Mouse (Mus musculus) myocyte (in vitro differentiated cells): ENCODE data around the gene Olfr430. TPM values are rescaled to one million over a fixed set of nuclear protein-coding genes. Genes with fewer than 3 reads are reported as not detected.
A peak's percentile ranks its signal among the peaks of the same experiment; 100 is the strongest.
"Not testable (repeated sequence)": the region's sequence is repeated elsewhere in the genome, so short reads cannot be mapped to it uniquely, and the experiment has no call there.

Source experiments
- H3K27me3 ChIP-seq: one replicate; pipeline ENCODE4 v1.6.1; 2011; ENCODE audit not compliant: control insufficient read depth, insufficient read depth, insufficient read length
- H3K36me3 ChIP-seq: one replicate; pipeline ENCODE4 v1.6.1; 2011; ENCODE audit not compliant: control insufficient read depth, insufficient read depth
- H3K4me2 ChIP-seq: one replicate; pipeline ENCODE4 v1.6.1; 2011; ENCODE audit warnings: low read depth, control low read depth
- H3K4me3 ChIP-seq: one replicate; pipeline ENCODE4 v1.5.1; 2011; ENCODE audit warnings: mild to moderate bottlenecking, control low read depth, moderate library complexity
- H3K79me2 ChIP-seq: one replicate; pipeline ENCODE4 v1.6.1; 2011; ENCODE audit not compliant: control insufficient read depth, insufficient read depth
- H3ac ChIP-seq: one replicate; pipeline ENCODE4 v1.6.1; 2011; ENCODE audit not compliant: control insufficient read depth, insufficient read length
- CEBPB ChIP-seq: IDR thresholded peaks from 2 replicates; pipeline ENCODE4 v1.6.1; 2011; ENCODE audit warnings: mild to moderate bottlenecking, moderate library complexity; ENCODE audit not compliant: poor library complexity, insufficient read depth, severe bottlenecking
- E2F4 ChIP-seq: IDR thresholded peaks from one replicate; pipeline ENCODE4 v1.6.1; 2011; ENCODE audit warnings: mild to moderate bottlenecking, control low read depth, moderate library complexity; ENCODE audit not compliant: insufficient read depth
- MAX ChIP-seq: IDR thresholded peaks from one replicate; pipeline ENCODE4 v1.6.1; 2011; ENCODE audit warnings: low read depth, mild to moderate bottlenecking, control low read depth
- MYOD1 ChIP-seq, 3 experiments: IDR thresholded peaks; one replicate each; pipeline ENCODE4 v1.6.1; 2011; ENCODE audit warnings: control low read depth in 2 of 3, low read depth in 2 of 3, mild to moderate bottlenecking in 2 of 3, moderate library complexity in 1 of 3; ENCODE audit not compliant: insufficient read length in 2 of 3, control insufficient read depth in 1 of 3
- MYOG ChIP-seq, 3 experiments: IDR thresholded peaks; one replicate each; pipeline ENCODE4 v1.6.1; 2011; ENCODE audit warnings: control low read depth in 2 of 3, low read depth in 2 of 3, mild to moderate bottlenecking in 2 of 3; ENCODE audit not compliant: insufficient read length in 2 of 3, control insufficient read depth in 1 of 3, insufficient read depth in 1 of 3
- POLR2A ChIP-seq: IDR thresholded peaks from one replicate; pipeline ENCODE4 v1.6.1; 2011; ENCODE audit warnings: low read depth, mild to moderate bottlenecking, control low read depth, moderate library complexity; ENCODE audit not compliant: insufficient read length
- POLR2AphosphoS2 ChIP-seq: IDR thresholded peaks from one replicate; pipeline ENCODE4 v1.6.1; 2011; ENCODE audit warnings: low read depth, control low read depth; ENCODE audit not compliant: insufficient read length
- REST ChIP-seq: IDR thresholded peaks from one replicate; pipeline ENCODE4 v1.6.1; 2011; ENCODE audit warnings: mild to moderate bottlenecking, control low read depth, moderate library complexity; ENCODE audit not compliant: insufficient read depth, insufficient read length
- SRF ChIP-seq: IDR thresholded peaks from one replicate; pipeline ENCODE4 v1.6.1; 2011; ENCODE audit warnings: low read depth; ENCODE audit not compliant: control insufficient read depth, insufficient read length
- TCF12 ChIP-seq: IDR thresholded peaks from one replicate; pipeline ENCODE4 v1.6.1; 2011; ENCODE audit warnings: mild to moderate bottlenecking, control low read depth; ENCODE audit not compliant: poor library complexity, insufficient read depth, severe bottlenecking
- TCF3 ChIP-seq: IDR thresholded peaks from one replicate; pipeline ENCODE4 v1.6.1; 2011; ENCODE audit warnings: low read depth, control low read depth; ENCODE audit not compliant: insufficient read length
- USF1 ChIP-seq: IDR thresholded peaks from one replicate; pipeline ENCODE4 v1.6.1; 2011; ENCODE audit warnings: low read depth, mild to moderate bottlenecking, control low read depth, moderate library complexity
- polyA plus RNA-seq: library from polyadenylated mRNA; unstranded; fragments of >200 nt; fragmentation: generic; extraction: Trizol; gene quantifications from one replicate; pipeline ENCODE4 v1.2.1, GENCODE M21; 2012; ENCODE audit warnings: missing spikeins

Olfr430 gene
- not detected for polyA plus RNA-seq

DNA sequence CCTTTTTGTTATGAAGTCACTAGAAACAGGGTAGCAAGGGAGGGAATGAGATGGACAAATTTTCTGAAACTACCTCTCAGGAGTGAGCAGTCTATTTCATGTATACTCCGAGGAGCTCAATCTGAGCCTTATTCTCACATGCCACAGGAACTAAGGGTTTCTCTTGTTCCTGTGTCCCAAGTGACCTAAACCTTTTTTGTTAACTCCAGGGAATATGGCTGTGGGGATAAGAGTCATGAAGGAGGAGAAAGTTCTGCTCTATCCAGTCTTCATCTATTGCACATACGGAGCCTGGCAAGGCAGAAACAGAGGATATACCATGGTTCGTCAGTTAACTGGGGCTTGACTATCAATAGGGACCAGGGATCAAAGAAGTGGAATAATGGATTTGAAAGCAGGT is at the start of gene Olfr430:
Gene Olfr430 (plus strand): TSS at position 301 of the 400 bp plus-strand sequence.
- no peak within 1 kb of the TSS for H3K4me3 ChIP-seq
- no peaks in the 10 kb centered on the region for H3K36me3 ChIP-seq
- no peak within 1 kb of the TSS for H3K4me2 ChIP-seq
- H3K27me3 ChIP-seq, result no peaks in the 10 kb centered on the region
- H3ac ChIP-seq, result no peak within 1 kb of the TSS
- no peaks in the 10 kb centered on the region for H3K79me2 ChIP-seq
- no peak for TF ChIP-seq CEBPB
- no peak for TF ChIP-seq POLR2AphosphoS2
- no peak for TF ChIP-seq SRF
- TF ChIP-seq USF1, result no peak
- no peak for TF ChIP-seq E2F4
- TF ChIP-seq MYOD1 (IDR thresholded peaks at IDR 0.05; ENCODE audit: control insufficient read depth in 1 of 3, insufficient read length in 2 of 3, low read depth in 2 of 3), result no peak
- no peak for TF ChIP-seq MAX

DNA sequence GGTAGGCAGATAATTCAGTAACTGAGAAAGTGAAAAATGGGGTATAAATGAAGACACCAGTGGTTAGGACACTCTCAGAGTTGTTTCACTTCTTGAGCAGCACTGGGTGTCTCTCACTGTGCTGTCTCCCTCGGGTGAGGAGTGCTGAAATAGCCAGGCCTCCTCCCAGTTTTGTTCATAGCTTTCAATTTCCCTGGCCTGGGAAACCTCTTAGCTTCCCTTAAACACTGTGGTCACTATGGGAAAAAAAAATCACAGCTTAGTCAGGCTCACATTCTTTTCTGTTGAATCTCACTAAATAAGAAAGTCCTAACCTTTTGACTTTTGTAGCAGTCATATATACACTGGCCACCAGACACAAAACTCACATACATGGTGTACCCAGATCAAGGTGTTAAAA is 34.7 kb upstream of the Olfr430 start, which contains the start of gene Ifi205:
Gene Ifi205 (minus strand): TSS at position 113 of the 400 bp plus-strand sequence.
- no peaks in the 10 kb centered on the region for H3K36me3 ChIP-seq
- peak within 1 kb of the TSS; percentile 60 for H3K4me2 ChIP-seq
- no peak within 1 kb of the TSS for H3K4me3 ChIP-seq
- no peaks in the 10 kb centered on the region for H3K79me2 ChIP-seq
- no peaks in the 10 kb centered on the region for H3K27me3 ChIP-seq
- TF ChIP-seq MAX, result no peak
- TF ChIP-seq REST, result no peak
- no peak for TF ChIP-seq CEBPB
- TF ChIP-seq TCF3, result no peak
- no peak for TF ChIP-seq TCF12
- TF ChIP-seq MYOG (IDR thresholded peaks at IDR 0.05; ENCODE audit: control insufficient read depth in 1 of 3, insufficient read depth in 1 of 3, insufficient read length in 2 of 3, low read depth in 2 of 3), result no peak
- no peak for TF ChIP-seq POLR2AphosphoS2
- TF ChIP-seq MYOD1 (IDR thresholded peaks at IDR 0.05; ENCODE audit: control insufficient read depth in 1 of 3, insufficient read length in 2 of 3, low read depth in 2 of 3), result no peak
- TF ChIP-seq SRF, result no peak
- TF ChIP-seq POLR2A, result no peak
- TF ChIP-seq E2F4, result no peak
- no peak for TF ChIP-seq USF1
- no peak within 1 kb of the TSS for H3ac ChIP-seq

DNA sequence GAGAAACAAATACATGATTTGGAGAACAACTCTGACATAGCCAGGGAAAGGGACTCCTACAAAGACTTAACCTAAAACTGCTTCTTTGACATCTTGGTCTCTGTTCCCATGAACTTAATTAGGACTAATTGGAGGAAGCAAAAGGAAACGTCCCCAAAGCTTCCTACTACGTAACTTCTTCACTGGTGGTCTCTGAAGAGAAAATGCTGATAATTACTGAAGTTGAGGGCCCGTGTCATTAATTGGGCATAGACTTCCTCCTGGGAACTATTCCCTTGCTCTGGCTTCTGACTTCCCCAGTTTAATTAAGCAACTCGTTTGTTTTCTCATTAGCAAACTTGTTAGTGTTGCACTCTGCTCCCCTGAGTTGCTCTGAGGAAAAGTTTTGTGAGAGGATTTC is 30.6 kb upstream of the Olfr430 start:
- Histone ChIP-seq H3K4me2 (no peak overlapping the region), H3K4me3 (no peak overlapping the region), H3ac (no peak overlapping the region), H3K27me3 (no peaks in the 10 kb centered on the region), H3K79me2 (no peaks in the 10 kb centered on the region), H3K36me3 (no peaks in the 10 kb centered on the region)
- TF ChIP-seq SRF (no peak), E2F4 (no peak), MYOG (IDR thresholded peaks at IDR 0.05; ENCODE audit: control insufficient read depth in 1 of 3, insufficient read depth in 1 of 3, insufficient read length in 2 of 3, low read depth in 2 of 3) (no peak), USF1 (no peak), REST (no peak), MAX (no peak), TCF3 (no peak), TCF12 (no peak), CEBPB (no peak), POLR2AphosphoS2 (no peak), POLR2A (no peak), MYOD1 (IDR thresholded peaks at IDR 0.05; ENCODE audit: control insufficient read depth in 1 of 3, insufficient read length in 2 of 3, low read depth in 2 of 3) (no peak)

DNA sequence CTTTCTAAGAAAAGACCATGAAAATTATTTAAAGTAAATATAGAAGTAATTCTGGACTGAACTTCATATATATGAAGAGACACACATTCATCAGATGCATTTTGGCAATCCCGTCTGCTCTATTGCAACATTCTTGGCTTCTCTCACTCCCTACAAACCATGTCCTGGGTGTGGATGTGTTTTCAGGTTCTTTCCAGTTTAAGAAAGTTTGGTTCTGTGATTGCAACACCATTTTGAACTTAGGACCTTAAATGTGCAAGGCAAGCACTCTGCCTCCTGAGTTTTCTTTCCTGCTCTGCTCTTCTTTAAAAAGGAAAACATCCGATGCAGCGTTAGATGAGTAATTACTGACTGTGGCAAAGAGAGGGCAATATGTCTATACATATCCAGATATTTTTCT is 27.9 kb upstream of the Olfr430 start:
- Histone ChIP-seq H3K36me3 (no peaks in the 10 kb centered on the region), H3K4me2 (no peak overlapping the region), H3K27me3 (no peaks in the 10 kb centered on the region), H3K4me3 (no peak overlapping the region), H3ac (no peak overlapping the region), H3K79me2 (no peaks in the 10 kb centered on the region)
- TF ChIP-seq TCF3 (no peak), CEBPB (0 out of 2 replicates have a peak, but pooled peaks have one; percentile 20), REST (no peak), MYOD1 (IDR thresholded peaks at IDR 0.05; ENCODE audit: control insufficient read depth in 1 of 3, insufficient read length in 2 of 3, low read depth in 2 of 3) (no peak)

DNA sequence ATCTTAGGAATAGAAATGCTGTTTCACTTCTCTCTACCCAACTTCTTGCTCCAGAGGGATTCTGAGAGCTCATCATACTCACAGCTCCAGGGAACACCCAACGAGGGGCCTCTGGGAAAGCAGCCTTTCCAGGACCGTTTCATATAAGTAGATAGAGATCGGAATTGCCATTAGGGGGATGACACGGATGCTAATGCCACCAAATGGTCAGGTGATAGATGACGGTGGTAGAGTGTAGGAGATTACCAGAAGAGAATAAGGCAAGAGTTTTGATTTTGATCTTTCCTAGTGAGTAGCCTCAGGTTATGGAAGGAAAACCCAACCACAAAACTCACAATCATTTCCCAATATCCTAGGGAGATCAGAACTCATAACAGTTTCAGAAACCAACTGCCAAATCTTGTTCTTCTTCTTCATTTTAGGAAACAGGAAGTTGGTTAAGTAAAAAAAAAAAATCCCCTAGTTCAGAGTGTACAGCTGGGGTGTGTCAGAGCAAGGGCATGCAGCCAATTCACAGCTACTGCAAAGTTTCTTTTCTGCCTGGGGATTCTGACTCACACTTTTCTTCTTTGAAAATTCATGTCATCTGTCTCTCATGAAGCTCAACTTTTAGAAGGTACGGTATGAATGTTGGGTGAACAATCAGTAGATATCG is 25.8 kb upstream of the Olfr430 start, which contains the start of gene Olfr433:
Gene Olfr433 (plus strand): TSS at position 183 of the 655 bp plus-strand sequence.
- no peaks in the 10 kb centered on the region for H3K36me3 ChIP-seq
- TF ChIP-seq MYOG (IDR thresholded peaks at IDR 0.05; ENCODE audit: control insufficient read depth in 1 of 3, insufficient read depth in 1 of 3, insufficient read length in 2 of 3, low read depth in 2 of 3), result no peak
- no peak for TF ChIP-seq POLR2AphosphoS2
- TF ChIP-seq SRF, result no peak
- no peaks in the 10 kb centered on the region for H3K79me2 ChIP-seq
- no peak within 1 kb of the TSS for H3K4me3 ChIP-seq
- H3K27me3 ChIP-seq, result no peaks in the 10 kb centered on the region
- H3ac ChIP-seq, result no peak within 1 kb of the TSS
- no peak within 1 kb of the TSS for H3K4me2 ChIP-seq

DNA sequence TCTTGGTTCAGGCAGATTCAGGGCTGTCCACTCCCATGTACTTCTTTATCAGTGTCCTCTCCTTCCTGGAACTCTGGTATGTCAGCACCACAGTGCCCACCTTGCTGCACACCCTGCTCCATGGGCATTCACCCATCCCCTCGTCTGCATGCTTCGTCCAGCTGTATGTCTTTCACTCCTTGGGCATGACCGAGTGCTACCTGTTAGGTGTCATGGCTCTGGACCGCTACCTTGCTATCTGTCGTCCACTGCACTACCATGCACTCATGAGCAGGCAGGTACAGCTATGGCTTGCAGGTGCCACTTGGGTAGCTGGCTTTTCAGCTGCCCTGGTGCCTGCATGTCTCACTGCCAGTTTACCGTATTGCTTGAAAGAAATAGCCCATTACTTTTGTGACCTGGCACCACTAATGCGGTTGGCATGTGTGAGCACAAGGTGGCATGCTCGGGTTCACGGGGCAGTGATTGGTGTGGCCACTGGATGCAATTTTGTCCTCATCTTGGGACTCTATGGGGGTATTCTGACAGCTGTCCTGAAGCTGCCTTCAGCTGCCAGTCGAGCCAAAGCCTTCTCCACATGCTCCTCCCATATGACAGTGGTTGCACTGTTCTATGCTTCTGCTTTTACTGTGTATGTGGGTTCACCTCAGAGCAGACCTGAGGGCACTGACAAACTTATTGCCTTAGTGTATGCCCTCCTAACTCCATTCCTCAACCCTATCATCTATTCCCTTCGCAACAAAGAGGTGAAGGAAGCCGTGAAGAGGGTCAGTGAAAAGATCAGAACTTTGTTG is 24.1 kb upstream of the Olfr430 start:
- not testable (repeated sequence) for H3ac ChIP-seq, H3K36me3 ChIP-seq, H3K79me2 ChIP-seq, H3K4me3 ChIP-seq, H3K4me2 ChIP-seq, H3K27me3 ChIP-seq
